Mouse (Mus musculus) hindlimb bud, embryonic 11.5 days (tissue): ENCODE measurements around the gene Lhx2.

Experiments used
- DNase-seq: peaks from one replicate; pipeline ENCODE4 v3.0.0-alpha.2; 2012; ENCODE audit warnings: low read depth, low spot score; ENCODE audit errors: extremely low spot score

The Lhx2 gene

GRCm38 (mm10) chr2:38405356-38405755 lies 66.3 kb downstream of the Lhx2 start:
- DNase-seq: no peak

DNA sequence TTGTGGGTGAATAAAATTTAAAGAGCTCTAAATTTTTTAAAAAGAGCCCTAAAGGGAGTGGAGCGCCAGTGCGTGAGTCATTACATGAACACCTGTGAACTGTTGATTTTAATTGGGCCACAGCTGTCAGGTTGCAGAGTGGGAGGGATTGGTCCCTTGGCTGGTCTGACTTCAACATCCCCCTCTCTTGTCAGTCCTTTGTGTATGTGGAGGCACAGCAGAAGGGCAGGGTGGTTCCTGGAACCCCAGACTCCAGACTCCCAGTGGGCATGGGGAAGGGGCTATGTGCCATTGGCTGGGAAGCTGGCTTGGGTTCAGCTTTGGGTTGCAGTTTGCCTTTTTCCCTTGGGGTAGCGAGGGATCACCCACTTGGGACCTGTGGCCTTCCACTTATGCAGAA lies 70.2 kb downstream of the Lhx2 start:
- no peak for DNase-seq

GRCm38 (mm10) chr2:38410227-38410626 lies 71.1 kb downstream of the Lhx2 start:
- no peak for DNase-seq

DNA sequence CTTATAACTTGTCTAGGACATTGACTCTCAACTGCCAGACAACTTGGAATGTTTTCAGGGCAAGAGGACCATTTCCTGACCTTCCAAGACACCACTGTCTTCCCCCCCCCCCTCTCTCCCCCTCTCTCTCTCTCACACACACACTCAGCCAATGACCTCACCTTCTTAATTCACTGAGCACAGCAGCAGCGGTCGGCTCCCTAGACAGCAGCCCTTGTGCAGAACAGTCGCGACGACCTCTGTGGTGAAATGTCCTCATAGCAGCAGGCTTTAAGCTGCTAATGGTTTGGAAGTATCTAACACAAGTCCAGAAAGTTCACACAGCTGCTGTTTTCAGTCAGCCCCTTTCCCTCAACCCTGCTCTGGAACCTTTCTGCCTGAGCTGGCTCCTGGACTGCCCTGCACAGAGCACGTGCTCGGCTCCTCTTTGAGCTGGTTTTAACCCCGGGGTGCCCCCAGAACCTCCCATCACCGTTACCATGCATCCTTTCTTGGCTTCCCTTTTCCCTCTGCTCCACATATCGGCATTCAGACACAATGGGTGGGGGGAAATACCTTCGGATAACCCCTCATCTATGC lies 73.6 kb downstream of the Lhx2 start:
- DNase-seq: no peak

DNA sequence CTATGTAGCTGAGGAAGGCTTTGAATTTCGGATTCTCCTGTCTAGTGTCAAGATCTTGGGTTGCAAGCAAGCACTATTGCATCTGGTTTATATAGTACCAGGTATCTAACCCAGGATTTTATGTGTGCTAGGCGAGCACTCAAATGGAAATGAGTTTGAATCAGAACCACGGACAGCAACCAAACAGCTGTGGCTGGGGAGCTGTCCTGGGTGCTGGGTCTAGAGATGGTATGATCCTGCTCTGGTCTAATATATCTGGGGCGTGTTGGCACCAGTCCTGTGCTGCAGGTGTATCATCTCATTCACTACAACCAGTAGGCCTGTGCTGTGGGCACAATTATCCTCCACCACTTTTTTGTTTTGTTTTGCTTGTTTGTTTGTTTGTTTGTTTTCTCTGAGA lies 78.9 kb downstream of the Lhx2 start:
- DNase-seq: peak; percentile 66
